Mouse (Mus musculus) brain, adult 2 months (tissue): Measurements from ENCODE around the gene Lmx1b.

Experiments
- DNase-seq: peaks from one replicate; pipeline ENCODE4 v3.0.0; 2011; ENCODE audit warnings: low read depth, low spot score

Lmx1b gene

DNA sequence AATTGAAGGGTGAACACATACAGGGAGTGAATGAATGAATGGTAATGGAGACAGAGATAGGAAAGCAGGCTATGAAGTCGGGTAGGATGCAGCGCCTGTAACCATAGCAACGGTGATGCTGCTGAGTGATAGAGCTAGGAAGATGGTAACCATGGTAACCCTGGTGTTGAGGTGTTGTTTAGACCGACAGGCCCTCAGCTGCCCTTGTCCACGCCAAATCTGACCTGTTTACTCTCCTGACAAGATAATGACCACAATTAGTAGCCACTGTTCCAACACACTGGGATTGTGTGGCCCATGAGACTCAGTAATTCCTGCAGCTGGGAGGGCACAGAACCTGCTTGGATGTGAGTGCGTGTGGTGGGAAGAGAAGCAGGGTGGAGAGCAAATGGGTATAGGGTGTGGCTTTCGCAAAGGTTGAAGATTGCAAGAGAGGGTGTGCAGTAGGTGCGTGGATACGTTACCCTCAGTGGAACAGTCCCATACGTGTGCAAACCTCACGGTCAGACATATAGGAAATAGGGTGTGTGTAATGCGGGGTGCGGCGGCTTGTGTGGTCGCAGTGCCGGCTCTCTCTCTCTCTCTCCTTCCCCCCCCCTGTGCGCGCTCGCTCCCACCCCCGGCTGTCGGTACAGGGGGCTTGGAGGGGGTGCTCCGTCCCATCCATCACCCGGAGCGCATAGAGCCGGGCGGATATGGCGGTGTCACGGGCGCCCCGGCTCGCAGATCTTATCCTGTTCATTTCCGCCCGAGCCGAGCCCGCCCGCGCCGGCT, 96.7 kb downstream of the Lmx1b start:
- peak; percentile 97 for DNase-seq

DNA sequence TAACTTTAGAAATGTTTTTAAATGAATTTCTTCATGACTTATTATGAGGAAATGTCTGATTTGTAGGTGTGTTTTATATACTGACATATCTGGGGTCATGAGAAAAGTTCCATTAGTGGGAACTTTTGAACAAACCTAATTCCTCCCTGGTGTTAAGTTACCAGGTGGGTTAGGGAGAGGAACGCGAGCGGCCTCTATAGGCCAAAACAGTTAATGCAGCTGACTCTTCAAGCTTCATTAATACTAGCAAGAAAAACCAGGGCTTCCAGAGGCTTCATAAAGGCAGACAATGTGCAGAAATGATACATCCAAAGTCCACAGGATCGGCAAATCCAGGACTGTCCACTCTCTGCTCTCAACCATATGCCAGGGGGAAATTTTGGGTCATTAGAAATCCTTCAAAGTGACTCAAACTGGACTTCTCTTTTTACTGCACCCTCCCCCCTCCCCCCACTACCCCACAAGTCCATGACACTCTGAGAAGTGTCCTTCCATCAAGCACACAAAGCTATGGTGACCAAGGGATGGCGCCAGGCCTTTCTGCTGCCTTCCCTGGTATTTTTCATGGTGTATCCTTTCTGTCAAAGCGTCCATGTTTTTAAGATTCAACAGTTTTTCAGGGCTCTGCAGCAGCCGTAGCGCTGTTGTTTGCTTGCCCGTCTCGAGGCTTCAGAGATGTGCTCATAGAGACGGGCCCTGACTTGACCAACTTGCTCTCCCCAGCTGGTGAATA, 97.4 kb downstream of the Lmx1b start:
- DNase-seq = peak; percentile 91

DNA sequence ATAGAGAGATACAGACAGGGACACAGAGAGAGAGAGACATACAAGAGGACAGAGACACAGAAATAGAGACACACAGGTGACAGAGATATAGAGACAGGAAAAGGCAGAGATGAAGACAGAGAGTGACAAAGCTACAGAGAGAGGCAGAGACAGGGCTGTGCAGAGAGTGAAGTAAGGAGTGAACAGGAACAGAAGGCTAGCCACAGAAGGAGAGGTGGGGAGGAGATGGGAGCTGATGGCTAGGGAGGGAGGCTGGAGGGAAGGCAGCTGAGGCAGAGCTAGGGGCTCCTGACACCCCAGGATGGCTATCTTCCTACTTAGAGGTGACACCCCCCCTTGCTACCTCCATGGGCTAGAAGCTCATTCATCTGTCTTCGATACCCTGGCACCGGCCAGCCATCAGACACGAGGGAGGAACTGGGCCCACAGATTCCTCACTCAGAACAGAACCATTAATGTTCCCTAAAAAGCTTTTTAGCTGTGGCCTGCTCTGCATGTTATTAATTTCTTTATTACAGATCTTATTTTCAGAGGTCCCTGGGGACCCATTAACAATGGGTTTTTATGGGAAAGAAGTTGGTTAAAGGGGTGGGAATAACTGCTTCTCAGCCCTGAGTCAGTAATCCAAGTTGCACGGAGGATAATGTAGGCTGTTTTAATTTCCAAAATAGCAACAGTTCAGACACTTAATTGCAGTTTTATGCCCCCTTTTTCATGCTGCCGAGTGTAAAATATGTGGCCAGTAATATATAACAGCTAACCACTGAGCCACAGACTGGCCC, 114.8 kb downstream of the Lmx1b start:
- DNase-seq = peak; percentile 17

DNA sequence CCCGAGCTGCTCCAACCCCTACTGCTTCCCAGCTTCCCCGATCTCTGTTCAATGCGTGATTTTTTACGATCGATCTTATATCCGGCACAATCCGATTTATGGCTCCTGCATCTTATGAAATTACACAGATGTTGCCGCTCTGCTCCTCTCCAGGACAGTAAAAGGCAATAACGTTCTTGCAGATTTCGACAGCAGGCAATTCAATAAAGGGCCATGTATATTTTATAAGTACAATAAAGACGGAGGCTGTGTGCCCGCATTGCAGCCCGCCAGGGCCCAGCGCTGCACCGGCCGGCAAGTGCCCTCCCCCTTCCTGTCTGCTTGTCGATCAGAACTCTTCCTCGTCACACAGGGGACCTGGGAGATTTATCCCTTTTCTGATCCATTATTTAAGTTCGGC, 124.5 kb downstream of the Lmx1b start:
- DNase-seq = no peak

DNA sequence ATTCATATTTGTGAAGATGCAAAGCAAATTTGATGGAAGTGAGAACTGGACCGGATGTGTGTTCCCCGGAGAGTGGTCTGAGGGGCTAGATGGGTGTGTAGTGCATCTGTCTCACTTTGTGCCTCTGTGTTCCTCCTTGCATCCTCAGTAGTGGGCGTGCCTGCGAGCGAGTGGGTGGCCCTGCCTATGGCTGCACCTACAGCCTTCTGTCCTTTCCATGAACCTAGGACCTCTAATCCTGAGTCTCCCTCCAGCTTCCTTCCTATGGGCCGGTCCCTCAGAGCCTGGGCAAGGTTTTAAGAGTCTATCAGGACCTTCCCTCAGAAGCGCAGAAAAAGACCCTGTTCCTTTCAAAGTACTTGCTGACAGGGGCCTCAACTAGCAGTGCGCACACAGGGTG, 124.9 kb downstream of the Lmx1b start:
- DNase-seq = no peak
